Mouse (Mus musculus) retina, embryonic 14.5 days (tissue): Measurements from ENCODE around the gene Igf1r.

Experiments
- DNase-seq: peaks from one replicate; pipeline ENCODE4 v3.0.0-alpha.2; 2015; ENCODE audit warnings: low spot score

Gene Igf1r

DNA sequence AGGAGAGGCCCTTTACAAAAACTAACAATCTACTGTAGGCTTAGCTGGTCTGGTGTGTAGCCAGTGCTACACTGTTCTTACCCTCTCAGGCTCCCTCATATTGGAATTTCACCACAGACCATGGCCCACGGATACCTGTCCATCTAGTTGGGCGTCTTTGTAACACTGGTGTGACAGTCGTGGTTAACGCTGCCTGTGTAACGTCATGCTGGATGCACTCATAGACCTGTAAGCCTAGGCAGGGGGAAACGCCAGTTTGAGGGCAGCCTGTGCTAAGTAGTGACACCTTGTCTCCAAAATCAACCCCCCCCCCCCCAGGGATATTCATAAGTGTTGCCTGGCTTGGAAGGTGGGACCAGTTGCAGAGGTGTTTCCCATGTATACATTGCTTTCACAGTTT lies 4.7 kb downstream of the Igf1r start:
- no peak for DNase-seq

DNA sequence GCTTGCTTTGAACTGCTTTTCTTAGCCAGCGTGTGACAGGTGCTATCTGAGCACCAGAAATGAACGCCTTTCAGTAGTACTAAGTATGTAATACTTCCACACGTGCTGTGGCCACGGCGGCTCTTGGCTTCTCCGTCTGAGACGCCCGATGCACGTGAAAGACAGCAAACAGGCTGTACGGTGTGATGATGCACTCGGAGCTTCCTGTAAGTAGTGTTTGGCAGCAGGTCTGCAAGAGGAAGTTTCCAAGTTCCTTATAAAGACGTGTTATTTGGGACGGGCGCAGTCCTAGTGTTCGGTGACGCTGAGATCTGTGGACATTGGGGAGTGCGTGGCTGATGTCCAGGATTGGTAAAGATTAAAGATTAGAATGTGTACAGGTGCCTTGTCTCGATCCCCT lies 5.4 kb downstream of the Igf1r start:
- DNase-seq = no peak

DNA sequence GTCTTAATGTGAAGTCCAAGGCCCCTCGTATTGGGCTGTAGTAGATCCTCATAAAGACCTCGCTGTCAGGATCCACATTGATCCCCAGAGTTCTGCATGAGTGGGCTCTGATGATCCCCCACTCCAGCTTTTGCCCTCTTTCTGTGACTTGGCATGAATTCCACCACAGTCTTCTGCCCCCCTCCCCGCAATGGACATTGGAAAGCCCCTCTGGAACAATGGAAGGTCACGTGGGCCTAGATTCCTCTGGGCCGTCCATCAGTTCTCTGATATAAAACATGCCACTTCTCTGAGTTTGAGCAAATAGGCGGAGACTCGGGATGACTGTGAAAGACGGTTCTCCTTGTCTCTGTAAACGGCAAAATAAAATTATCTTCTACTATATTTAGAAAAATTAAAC lies 8.1 kb downstream of the Igf1r start:
- DNase-seq = no peak

DNA sequence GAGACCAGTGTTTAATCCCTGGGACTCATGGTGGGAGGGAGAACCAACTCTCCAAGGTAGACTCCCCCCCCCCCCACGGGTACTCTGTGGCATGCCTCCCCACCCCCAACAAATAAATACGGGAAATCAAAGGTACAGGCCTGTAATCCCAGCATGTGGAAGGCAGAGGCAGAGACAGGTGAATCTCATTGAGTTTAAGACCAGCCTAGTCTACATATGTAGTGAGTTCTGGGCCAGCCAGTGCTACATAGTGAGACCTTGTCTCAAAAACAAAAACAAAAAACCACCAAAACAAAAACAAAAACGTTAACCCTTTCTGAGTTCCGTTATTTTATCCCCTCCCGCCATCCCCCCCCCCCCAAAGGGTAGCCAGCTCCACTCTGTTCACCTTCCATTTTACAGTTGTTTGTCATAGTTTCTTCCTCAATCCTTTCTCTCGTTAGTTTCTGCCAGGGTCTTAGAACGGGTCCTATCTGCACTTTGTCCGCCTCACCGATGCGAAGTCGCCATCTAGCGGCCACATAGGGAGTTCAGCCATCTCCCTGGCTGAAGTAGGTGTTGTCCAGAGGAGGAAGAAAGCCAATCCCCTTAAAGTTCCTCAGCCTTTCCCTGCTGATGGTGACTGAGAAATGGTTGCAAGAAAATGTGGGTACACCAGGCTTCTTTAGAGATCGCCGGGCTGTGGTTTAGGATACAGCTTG lies 9.1 kb downstream of the Igf1r start:
- peak; percentile 84 for DNase-seq

DNA sequence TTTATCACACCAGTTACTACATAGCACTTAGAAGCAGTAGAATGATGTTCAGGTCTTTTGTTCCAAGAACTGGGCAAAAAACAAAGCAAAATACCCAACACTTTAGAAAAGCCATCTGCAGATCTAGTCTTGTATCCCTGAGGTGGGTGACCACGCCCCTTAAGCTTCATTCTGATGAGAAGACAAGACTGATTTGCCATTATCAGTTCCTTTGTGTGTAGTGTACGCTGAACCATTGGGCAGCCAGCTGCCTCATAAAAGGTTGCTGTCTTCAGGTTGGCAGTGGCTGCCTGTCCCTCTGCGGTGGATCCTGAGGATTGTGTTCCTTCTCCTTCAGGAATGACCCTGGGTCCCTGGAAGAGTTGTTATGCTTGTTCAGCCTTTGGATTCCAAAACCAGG lies 11.1 kb downstream of the Igf1r start:
- DNase-seq = no peak

DNA sequence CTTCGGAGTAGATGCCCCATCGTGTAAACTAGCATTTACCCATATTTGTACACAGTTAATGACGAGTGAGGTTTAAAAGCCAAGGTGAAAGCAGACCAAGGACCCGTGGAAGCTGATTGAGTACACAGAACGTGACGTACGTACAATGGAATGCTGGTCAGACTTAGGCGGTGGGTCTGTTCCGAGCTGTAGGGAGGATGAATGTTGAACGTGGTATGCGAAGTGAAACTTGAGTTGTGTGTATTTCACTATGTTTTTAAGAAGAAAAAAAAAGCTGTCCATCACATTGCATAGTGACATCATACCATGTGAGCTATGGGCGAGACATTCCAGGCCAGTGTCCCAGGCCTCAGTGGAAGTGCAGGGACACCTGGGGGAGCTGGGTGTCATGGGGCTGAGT lies 15.8 kb downstream of the Igf1r start:
- DNase-seq = no peak

DNA sequence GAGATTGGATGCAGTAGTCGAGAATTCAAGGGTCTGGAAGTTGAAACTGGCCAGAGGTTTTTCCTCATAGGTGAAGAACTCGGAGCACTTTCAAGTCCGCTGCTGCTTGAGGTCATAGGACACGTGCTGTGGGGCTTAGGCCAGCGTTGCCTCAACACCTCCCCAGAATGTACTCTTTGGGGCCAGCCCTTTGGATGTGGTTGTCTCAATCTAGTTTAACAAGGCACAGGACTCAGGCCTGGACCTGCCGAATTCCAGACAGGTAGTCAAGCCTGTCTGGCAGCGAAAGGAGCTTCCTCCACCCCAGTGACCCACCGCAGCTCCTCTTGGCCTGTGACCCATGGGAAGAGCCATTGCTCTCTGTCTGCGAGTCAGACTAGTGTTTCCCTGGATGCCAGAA lies 16.4 kb downstream of the Igf1r start:
- no peak for DNase-seq

DNA sequence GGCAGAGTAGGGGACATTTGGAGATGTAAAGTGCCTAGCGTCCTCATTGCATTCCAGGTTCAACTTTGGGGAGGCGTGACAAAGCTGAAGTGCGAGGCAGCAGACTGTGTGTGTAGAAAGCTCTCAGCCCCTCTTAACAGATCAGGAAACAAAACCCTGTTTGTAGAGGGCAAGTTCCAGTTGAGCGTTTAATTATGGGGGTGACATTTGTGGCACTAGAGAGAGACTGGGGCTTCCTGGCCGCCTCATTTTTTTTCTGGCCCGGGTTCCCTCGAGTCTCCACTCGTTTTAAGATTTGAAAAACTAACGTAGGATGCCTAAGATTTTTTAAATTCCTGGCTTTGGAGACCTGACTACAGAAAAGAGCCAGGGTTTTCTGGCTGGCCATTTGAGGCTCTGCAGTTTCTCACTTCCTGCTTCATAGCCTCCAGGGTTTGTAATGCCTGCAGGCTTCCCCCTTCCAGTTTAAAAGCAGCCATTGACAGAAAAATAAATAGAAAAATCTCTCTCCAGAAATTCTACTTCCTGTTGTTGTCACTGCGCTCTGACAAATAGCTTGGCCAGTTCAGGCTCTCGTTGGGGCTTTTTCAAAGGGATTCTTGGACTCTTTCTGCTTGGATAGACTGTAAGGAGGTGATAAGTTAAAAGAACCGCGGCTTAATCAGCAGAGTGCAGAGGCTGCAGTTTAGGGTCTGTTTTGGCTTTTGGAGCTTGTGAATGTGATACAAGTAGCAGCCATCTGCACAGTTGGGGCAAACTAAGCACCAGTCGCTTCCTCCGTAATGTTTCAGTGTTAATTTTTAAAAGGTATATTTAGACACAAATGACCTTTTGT lies 20.8 kb downstream of the Igf1r start:
- no peak for DNase-seq

DNA sequence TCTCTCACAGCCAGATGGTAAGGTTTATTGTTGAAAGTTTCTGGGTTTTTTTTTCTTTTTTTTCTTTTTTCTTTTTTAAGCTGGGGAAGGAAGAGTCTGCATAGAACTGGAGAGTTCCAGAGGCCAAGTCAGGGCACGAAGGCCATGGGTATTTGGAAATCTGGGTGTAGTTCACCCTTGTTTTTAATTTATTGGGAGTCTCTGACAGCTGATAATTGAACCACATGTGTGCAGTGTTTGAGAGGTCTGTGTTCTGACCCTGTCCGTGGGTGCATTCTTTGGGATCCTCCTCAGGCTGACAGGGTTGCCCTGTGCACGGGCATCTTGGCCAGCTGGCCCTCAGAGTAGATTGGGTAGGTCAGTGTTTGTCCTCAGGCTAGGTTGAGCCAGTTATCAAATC lies 29.3 kb downstream of the Igf1r start:
- no peak for DNase-seq

DNA sequence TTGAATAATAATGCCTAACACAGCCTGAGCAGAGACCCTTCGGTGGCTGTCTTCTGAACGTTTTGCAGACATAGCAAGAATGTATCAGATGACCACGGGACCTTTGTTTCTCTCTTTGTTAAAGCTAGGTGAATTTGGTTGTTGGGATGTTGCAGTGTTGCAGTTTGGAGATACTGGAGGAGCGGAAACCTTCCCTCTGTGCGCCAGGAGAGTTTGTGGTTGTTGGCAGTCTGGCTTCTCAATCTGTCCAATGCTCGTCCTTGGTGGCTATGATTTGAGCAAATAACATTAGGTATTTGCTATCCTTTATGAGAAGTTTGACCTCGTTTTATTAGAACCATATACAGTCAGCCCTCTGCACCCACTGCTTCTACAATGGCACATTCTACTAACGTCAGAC lies 30.2 kb downstream of the Igf1r start:
- DNase-seq = no peak

DNA sequence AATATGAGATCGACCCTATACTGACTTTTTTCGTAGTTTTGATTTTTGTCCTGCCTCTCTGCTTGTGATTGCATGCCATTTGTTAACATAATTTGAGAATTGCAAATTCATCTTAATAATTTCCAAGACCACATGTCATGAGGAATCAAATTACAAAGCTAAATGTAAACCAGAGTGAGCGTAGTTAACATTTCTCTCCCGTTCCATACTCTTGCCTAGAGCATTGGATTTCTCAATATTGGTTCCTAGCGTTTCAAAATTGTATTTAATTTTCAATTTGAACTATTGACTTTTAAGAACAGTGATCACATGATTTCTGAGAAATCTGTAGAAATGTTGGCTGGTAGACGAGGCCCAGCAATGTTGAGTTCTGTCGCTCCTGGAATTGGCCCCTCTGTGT lies 30.8 kb downstream of the Igf1r start:
- no peak for DNase-seq

DNA sequence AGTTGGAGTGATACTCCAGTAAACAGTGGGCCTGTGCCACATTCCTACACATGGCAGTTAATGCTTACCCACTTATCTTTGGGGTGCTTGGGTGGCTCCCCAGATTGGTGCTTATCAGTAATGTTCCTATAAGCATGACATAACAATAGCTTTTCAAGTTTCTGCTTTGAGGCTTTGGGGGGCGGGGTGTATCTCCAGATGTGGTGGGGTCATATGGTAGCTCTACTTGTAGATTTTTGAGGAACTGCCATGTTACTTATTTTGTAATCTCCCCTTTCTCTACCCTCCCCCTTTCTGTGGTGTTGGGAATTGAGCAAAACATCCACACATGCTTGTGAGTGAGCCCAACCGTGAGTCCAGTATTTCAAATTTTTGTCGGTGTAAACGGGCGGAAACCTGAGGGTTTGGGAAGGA lies 32.4 kb downstream of the Igf1r start:
- no peak for DNase-seq

DNA sequence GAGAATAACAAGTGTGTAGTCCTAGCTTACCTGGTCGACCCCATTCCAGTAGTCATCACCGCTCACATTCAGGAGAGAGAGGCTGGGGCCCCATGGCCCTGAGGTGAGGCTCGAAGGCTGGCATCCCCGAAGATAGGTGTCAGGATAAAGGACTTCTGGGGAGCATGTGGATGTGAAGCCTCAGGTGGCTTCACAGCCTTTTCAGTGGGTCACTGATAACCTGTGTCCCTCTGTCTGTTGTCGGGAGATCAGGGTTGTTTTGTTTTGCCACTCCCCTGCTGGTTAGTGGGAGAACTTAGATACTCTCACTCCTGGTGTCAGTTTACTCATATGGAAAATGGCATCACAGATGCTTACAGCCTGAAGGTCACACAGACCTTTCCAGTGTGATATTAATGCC lies 32.9 kb downstream of the Igf1r start:
- no peak for DNase-seq

DNA sequence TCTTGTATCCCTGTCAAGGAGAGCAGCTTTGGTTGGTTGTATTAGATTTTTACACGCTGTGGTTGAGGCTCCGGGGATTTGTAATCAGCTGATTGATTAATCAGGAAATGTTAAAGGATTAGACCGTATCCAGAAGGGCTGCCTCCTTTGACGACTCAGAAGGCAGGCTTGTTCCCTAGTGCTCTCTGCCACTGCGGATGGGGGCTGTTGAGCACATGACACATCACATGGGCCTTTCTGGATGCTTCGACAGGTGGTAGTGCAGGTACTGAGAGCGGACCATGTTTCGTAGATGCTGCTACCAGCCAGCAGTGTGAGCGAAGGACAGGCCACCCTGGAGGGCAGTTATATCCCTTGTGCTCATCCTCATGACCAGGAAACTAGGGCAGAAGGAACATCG lies 33.6 kb downstream of the Igf1r start:
- DNase-seq = no peak

DNA sequence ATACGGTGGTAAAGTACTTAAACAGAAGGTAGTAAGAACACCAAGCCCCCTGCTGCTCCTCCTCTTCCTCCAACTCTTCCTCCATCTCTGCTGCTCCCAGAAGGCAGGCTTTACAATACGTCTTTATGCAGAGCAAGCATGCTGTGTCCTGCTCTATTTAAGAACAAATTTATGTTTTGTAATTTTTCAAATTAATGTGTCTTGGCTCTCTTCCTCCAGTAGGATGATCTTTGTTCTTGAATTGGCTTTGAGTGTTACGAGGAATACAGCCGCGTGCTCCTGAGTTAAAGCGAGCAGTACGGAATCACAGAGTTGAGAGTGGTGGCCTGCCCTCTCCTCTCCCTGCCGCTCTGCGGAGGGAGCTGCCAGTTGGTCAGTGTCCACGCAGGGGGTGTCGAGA lies 34.2 kb downstream of the Igf1r start:
- DNase-seq = no peak

DNA sequence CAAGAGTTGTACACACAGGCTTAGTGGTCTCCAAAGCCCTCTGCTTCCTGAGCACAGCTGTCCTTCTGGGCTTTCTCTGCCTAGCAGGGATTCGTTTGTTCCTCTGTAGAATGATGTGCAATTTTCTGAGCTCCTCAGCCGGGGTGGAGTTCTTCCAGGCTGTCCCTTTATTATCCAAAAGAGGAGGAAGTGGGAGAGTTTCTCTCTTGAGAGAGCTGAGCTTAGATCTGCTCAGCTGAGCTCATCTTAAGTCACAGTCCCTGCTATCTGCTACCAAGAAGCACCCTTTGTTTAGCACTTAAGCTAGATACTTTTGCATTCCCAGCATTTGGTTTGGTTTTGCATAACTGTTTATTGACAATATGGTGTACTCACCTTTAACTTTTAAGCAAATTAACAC lies 36.7 kb downstream of the Igf1r start:
- DNase-seq = no peak

DNA sequence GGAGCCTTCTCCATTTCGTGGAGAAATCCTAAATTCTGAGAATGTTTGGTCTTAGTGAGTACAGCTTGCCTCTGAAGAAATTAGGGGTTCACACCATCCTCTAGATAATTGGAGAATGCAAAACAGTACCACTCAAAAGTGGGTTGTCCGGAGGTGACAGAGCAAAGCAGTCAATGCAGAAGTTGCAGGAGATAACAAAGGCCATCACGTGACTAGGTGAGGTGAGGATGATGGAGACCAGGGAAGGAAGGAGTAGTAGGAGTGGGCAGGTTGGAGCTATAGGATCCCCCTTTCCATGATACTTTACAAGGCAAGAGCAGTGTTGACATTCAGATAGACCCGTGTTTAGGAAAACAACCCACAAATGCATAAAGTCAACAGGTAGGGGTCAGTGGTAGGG lies 41.0 kb downstream of the Igf1r start:
- DNase-seq = no peak

DNA sequence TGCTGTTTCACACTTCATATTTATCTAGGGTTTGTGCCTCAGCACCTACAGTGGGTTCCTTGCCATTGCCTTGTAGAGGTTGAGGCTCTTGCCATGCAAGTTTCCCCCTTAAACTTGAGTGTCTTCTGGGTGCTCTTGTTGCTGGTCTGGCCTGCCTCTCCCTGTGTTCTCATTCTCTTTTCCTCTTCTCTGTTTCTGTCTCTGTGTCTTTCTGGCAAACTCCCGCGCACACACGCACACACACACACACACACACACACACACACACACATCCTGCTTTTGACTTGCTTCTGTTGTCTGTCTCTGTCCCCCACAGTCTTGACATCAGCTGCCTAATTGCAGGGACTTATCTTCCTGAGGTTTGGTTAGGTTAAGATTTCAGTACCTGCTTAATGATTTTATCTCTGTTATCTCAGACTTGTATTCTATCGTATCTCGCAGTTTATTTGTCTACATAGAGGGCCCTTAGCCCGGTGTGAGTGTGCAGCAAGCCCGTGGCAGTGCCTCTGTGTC lies 41.8 kb downstream of the Igf1r start:
- DNase-seq = no peak

DNA sequence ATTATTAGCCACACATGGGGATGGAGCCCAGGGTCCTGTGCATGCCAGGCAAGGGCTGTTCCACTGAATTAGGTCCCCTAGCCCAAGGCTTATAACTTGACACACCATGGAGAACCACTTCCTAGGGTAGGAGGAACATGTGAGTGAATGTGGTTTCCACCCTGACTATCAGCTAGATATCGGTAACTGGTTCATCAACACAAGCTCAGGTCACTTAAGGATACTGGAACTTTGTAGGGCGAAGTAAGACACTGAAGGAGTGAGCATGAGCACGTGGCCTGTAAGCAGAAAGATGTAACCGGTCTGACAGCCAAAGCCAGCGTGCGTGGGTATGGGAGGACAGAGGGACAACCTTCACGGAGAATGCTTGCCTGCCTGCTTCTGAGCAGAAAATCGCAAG lies 42.6 kb downstream of the Igf1r start:
- DNase-seq = no peak

DNA sequence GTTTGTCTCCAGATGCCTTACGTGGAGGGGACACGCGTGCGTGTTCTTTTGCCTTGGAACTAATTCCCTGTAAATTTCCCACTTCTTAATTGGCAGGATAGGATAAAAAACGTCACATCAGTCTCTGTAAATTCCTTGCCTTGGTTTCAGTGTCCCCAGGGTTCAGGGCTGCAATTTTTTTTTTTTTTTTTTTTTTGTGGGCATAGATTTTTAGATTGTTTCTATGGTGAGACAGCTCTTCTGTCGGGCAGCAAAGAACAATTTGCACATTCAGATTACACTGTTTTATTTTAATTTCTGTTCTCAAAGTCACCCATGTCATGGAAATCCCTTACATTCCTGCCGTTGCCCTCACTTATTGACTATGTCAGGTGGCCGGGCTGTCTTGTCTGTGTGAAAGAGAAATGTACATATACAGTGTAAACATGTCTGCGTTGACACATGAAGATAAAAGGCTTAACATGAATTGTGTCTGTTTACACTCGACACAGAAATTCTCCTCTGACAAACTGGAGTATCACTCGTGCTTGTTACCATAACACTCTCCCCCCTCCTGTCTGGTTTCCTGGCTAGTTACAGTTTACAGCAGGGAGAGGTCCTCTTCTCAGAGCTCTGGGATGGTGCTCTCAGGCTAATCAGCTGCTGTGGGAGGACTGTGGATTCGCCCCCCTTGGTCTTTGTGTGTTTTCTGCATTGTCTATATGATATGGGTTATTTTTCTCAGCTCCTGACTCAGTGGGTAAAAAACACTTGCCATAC lies 43.8 kb downstream of the Igf1r start:
- DNase-seq = no peak

DNA sequence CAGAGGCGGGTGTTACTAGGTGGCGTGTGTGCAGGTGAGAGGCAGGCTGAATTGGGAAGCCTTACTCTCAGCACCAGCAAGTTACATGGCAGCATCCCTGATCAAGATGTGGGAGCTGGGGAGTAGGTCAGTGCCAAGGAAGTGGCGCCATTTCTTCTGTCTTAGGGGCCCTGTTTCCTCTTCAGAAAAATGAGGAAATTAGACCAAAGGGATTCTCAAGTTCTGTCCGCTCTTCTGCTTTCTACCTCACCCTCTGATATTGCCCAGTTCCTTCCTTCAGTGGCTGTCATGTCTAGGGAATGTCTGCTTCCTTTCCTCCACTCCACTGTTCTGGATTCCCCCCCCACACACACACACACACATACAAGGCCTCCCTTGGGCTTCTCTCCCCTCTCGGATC lies 48.6 kb downstream of the Igf1r start:
- DNase-seq = no peak

DNA sequence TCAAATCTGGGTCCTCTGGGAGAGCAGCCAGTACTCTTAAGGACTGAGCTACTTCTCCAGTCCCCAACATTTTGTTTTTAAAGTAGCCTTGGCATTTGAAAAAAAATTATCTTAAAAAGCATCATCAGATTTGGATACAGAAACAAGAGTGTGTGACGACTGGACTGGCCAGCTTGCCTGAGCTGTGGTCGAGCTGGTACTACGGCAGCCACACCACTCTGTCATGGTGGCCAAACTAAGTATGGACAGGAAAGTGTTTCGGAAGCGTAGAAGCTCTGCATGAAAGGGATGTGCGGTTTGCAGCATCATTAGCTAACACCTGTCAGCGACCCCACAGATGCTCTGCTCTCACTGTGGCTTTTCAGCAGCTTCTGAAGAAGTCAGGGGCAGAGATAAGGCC lies 53.4 kb downstream of the Igf1r start:
- DNase-seq = no peak

DNA sequence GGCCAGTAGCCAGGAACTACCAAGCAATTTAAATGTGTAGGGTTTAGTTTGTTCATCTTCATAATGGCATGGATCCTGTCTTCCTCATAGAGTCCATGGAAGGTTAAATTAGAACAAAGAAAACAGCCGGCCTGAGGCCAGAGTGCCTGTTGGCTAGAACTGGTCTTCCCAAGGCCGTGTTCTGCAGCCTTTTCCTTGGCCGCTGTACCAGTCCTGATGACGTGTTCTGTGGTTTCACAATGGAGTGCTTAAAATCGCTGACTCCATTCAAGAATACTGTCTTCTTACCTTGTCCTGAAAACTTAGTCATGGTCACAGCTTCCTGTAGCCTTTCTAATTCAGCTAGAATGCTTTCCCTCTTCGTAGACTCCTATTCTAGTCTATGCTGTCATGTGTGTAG lies 53.9 kb downstream of the Igf1r start:
- DNase-seq = no peak
